Mouse (Mus musculus) mature B cell (primary cell): Measurements from ENCODE around the gene Stxbp4.

Experiments used
- in situ Hi-C: fragments of 300-500 bp; cut with MboI; formaldehyde crosslinking; loops from 2 replicates; pipeline ENCODE4 v1.14.3; 2019

Gene Stxbp4

DNA sequence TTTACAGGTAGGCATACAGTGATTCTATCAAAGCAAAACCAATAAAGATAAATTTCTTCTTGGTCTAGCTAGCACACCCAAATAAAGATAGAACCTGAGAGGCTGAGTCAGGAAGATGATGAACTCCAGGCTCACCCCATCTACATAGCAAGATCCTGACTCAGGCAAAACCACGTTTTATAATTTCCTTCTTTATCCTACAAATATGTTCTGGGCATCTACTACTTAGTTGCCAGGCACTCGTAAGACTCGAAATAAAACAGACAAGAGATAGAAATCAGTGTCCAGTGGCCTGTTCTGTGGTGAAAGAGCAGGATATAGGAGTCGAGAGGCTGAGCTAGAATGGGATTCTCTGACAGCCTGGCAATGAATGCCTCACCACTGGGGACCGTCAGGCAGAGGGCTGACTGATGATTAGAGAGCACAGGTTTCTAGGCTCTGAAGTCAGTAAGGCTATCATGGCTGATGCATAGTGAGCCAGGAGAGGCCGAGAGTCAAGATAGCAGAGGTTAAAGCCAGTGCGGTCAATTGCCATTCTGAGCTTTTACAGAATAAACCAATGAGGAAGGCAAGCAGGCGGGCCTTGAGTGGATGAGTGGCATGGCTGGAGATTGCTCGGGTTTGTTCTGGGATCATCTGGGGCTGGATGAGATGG is 12.5 kb upstream of the Stxbp4 start:
- in situ Hi-C loops: no loop called here

DNA sequence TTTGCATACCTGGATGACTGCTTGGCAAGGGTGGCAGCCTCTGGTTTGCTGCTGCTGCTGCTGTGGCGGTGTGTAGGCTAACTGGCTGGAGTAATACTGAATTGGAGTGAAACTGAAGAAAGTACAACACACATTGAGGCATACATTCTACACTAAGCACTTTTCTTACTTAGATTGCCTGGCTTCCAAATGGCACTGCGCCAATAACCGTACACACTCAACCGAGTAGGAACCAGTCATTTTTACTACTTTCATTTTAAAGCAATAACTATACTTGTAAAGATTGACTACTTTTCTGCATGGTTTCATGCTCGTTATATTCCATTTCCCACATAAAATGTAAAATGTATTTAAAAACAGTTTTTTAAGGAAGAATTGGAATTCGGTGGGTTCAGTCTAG is 11.9 kb upstream of the Stxbp4 start:
- in situ Hi-C loops: loop anchor here (25.0 kb wide), 1 partner anchor 662 kb away; no protein-coding TSS in a partner anchor

DNA sequence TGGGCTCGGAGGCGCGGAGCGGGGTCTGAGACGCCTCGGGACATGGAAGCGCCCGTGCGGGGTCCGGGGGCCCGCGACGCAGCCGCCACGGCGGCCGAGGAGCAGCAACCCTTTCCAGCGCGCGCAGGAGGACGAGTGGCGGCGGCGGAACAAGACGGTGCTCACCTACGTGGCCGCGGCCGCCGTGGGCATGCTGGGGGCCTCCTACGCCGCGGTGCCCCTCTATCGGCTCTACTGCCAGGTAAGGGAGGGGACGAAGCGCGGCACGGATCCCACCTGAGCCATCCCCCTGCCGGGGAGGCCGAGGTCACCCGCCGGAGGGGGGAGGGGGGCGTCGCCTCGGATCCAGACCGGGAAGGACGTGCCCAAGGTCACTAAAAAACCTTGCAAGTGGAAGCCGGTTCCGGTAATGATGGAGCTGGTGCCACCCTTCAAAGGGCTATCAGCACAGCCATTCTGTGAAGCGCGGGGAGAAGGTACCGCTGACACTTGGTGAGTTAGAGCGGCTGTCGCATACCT is 487 bp upstream of the Stxbp4 start:
- in situ Hi-C loops: loop anchor here (25.0 kb wide), 1 partner anchor 651 kb away; no protein-coding TSS in a partner anchor

DNA sequence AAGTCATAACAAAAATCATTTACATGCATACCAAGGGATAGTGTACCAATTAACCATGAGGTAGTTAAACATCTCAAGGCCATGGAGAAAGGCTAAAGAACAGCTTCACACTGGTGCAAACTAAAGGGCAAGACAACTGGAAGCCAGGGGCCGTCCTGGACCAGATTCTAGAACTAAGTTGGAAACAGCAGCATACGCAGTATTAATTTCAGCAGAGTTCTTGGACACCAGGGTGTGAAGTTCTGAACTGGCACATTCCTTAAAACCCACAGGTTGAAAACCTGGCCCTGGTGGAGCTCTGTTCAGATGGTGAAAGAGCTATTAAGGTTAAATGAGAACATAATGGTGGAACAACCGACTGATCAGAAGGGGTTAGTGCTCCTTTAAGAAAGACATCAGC is 3.2 kb downstream of the Stxbp4 start:
- in situ Hi-C loops: loop anchor here (25.0 kb wide), 1 partner anchor 647 kb away; no protein-coding TSS in a partner anchor

DNA sequence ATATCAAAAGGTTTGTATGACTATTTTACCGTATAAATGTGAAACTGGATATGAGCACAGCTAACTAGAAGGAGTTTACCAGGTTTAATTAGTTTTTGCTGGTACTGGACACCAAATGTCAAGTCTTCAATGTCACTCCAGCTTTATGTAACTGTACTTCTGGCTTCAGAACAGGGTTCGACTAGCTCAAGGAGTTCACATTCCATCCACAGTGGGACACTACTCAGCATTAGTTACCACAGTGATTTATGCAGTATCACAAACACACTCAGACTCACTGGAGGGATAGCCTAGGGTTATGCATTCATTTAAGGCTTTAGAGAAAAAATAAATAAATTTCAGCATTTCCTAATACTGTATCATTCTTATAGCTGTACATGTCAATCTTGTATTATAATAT is 5.4 kb downstream of the Stxbp4 start:
- in situ Hi-C loops: loop anchor here (25.0 kb wide), 1 partner anchor 645 kb away; no protein-coding TSS in a partner anchor

DNA sequence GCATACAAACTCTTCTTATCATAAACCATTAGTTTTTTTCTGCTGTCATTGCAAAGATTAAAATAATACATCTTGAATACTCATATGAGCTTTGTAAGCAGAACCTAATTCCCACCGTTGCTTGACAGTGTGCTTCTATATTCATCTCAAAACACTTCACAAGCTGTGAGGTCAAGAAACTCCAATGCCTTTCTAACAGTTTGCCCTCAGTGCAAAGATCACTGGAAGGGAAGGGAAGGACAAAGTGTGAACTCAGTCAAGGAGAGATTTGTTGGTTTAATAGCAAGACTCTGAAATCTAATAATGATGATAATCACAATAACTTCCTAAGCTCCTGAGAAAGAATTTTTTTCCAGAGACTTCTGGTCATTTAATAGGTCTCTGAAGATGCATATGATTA is 10.1 kb downstream of the Stxbp4 start:
- in situ Hi-C loops: loop anchor here (25.0 kb wide), 1 partner anchor 640 kb away; no protein-coding TSS in a partner anchor

DNA sequence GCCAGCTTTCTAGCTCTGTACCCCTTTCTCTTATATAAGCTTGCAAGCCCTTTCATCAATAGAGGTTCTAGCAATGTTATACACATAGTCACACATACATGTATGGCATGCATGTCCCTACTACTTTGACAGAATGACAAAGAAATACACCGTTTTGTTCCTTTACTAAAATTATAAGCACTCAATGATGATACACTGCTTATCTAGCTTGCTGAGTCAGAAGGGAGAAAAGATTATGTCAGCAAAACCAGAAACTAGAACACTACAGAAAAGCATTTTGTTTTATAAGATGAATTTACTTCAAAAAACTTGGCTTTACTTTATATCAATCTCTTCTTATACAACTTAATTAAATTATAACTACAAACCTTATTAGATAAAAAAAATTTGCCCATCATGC is 12.7 kb downstream of the Stxbp4 start:
- in situ Hi-C loops: loop anchor here (25.0 kb wide), 1 partner anchor 638 kb away; no protein-coding TSS in a partner anchor

DNA sequence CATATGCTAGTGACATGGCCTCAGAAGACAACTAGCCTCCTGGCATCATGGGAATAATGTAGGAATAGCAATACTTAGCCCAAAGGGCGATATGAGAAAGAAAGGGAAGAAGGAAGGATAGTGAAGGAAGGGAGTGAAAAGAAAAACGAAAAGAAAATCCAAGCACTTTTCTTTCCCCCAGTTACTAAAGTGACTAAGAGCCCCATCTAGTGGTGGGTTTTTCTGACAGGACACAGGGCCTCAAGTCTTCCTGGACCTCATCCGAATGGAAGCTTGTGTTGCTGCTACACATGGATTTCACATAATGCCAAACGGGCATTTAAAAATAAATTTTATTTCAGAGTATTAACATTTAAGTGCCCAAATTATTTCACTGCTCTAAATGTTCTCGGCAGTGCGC is 14.4 kb downstream of the Stxbp4 start:
- in situ Hi-C loops: loop anchor here (25.0 kb wide), 1 partner anchor 436 kb away; the partner anchor contains the start of gene Gm45716

DNA sequence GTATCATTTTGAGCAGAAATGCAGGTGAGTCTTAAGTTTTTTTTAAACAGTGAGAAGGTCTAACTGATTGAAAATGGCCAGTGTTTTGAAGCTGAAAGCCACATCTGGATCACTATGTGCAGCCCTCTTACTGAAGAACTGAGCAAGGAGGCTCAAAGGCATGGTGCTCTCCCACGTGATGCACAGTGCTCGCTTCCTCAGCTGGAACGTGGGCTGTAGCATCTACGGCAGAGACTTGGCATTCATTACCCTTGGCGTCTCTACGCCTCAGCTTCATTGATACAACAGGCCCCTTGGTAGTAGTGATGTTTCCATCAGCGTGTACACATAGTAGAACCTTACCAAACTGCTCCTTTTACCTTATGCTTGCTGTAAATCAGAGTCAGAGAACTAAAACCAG is 15.4 kb downstream of the Stxbp4 start:
- in situ Hi-C loops: loop anchor here (25.0 kb wide), 1 partner anchor 435 kb away; the partner anchor contains the start of gene Gm45716

DNA sequence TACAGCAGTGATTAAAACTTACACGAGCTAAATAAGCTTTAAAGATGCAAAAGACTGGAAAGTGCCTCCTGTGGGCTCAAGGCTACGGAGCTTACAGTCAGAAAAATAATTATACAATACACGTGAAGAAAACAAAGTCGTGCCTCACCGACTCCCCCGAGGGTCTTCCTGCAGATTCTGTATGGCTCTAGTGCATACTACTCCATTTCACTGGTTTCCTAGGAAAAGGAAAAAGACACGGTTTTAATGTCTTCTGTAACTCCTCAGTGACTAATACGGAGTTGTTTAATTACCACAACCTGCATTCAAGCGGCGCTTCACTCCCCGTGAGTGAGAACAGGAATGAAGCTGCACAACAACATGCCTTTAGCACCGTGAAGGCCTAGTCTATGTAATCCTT is 15.8 kb downstream of the Stxbp4 start:
- in situ Hi-C loops: loop anchor here (25.0 kb wide), 1 partner anchor 435 kb away; the partner anchor contains the start of gene Gm45716

DNA sequence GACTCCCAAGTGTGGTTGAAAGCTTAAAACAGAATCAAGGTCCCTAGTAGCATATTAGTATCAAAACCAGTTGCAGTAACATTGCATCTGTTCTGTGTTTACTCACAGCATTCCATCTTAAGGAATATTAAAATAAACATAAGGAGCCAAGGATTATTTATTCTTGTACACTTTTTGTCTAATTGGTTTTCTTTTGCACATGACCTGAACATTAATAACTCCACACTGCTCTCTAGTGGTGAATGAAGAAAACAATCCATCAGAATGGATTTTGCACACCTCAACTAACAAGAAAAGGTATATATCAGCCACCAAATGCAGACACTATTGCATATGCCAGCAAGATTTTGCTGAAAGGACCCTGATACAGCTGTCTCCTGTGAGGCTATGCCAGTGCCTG is 21.5 kb downstream of the Stxbp4 start:
- in situ Hi-C loops: loop anchor here (25.0 kb wide), 1 partner anchor 429 kb away; the partner anchor contains the start of gene Gm45716

DNA sequence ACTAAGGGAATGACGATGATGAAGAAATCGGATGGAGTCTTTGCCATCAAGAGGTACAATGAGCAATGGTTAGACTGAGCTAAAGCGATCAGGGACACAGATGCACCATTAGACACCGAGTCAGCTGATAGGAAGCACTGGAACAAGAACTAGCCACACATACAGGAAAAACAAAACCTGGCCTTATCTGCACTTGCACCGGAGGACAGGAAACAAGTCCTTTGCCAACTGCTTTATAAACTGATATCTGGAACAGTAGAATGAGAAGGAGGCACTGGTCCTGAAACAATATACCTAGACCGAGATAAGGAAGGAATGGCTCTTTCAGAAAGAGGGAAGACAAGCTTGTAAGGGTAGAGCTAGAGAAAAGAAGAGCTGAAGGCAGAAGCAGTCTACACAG is 23.1 kb downstream of the Stxbp4 start:
- in situ Hi-C loops: loop anchor here (25.0 kb wide), 1 partner anchor 427 kb away; the partner anchor contains the start of gene Gm45716

DNA sequence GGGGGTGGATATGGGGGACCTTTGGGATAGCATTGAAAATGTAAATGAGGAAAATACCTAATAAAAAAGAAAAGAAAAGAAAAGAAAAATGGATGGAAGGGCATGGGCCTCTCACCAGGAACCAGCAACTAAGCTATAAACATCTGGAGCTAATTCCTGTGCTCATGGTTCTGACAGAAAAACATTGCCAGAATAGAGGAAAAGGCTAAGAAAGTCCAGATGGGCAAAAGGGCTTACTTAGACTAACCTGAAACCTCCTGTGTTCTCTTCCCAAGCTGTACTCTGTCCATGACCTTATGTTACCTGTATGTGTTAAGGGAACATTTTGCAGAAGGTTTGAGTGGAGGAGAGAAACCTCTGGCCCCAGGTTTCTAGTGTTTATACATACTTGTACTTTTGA is 25.8 kb downstream of the Stxbp4 start:
- in situ Hi-C loops: loop anchor here (25.0 kb wide), 1 partner anchor 425 kb away; the partner anchor contains the start of gene Gm45716

DNA sequence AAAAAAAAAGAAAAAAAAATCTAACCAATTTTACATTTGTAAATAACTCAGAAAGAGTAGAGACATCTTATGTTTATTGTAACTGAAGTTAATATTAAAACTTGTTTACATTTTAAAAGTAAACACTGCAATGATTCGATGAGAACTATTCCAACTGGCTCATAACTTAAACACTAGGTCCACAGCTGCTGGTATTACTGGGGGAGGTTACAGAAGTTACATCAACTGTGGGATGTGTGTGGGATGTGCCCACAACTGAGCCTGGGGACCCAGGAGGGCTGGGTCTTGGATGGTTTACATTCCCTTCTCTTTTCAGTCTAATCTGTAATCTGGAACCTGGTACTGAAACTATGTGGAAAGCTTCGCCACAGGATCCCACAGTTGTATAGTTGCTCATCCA is 34.8 kb downstream of the Stxbp4 start:
- in situ Hi-C loops: loop anchor here (25.0 kb wide), 1 partner anchor 416 kb away; the partner anchor contains the start of gene Gm45716

DNA sequence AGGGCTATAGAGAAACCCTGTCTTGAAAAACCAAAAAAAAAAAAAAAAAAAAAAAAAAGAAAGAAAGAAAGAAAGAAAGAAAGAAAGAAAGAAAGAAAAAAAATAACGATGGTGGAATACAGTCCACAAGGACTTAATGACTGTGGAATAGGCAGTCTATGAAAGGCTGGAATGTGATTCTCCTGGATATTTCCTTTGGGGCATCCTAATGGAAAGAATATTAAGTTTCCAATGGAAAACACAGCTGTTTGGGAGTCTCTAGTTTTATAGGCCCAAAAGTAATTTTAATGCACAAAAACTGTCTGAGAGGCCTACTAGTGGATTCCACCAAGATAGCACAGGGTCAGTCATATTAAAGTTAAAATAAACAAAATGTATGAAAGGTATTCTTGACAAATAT is 42.1 kb downstream of the Stxbp4 start:
- in situ Hi-C loops: no loop called here

DNA sequence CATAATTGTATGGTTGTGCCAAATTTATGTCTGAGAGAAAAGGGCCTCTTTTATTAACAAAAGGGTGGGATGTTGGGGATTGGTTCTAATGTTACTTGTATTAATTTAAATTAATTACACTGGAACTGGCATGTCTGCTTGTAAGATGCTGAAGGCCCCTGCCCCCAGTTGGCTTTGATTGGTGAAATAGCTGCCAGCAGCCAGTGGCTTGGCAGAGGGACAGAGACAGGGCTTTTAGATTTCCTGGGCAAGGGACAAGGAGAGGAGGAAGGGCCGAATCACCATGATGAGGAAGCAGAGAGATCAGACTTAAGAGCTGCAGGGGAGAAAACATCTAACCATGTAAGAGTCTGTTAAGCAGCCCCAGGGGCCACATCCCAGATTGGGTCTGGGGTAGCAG is 46.9 kb downstream of the Stxbp4 start:
- in situ Hi-C loops: no loop called here

DNA sequence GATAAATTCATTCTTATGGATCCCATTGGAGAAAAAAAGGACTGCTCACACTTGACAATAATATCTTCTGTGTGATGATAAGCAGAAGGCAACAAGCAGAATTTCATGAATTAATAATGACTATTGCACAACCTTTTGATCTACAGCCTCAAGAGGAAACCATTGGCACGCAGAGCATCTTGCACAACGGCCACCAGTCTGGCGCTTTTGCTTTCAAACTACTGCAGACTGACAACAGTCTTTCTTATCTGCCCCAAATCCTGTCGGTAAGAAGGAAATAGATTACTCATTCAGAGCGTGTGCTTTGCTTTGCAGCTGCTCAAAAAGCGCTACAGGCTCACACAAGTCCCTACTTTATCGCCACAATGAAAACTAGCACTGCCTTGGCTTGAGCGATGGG is 51.7 kb downstream of the Stxbp4 start:
- in situ Hi-C loops: no loop called here

DNA sequence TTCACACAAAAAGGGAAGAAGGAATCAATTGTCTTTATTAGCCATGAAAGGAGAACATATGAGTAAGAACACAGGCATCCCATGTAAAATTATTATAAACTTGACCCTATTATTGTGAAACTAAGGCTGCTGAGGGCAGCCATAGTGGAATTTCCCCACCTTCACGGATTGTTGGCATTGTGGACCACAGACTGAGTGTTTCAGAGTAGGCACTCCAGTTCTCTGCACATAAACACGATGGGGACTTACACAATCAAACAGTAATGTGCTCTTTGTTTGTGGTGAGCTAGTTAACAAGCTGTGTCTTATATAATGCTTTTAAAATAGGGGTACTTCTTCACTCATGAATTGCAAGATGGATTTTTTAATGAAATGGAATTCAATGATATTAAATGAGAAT is 52.1 kb downstream of the Stxbp4 start:
- in situ Hi-C loops: no loop called here

DNA sequence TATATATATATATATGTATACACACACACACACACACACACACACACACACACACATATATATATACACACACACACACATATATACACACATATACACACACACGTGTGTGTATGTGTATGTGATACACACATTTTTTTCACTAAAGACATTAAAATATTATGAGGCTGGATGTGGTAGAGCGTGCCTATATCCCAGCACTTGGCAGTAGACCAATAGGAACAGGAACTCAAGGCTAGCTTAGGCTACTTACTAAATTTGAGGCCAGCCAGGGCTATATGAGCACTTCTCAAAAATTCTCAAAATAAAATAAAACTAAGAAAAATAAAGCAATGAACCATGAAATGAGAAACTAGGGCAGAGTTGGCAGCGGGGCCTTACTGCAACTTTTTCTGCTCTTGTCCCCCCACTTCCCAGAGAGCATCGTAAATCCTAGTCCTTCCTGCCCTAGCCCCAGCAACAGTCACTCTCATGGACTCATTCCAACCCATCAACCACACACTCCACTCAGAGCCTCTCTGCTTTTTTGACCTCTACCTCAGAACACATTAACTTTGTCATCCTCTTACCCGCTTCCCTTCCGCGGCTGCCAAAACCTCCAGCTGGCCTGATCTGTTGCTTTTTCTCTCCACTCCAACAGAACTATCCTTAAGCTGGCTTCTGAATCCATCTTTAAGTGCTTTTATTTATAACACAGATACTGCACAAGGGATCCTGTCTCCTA is 60.7 kb downstream of the Stxbp4 start:
- in situ Hi-C loops: no loop called here

DNA sequence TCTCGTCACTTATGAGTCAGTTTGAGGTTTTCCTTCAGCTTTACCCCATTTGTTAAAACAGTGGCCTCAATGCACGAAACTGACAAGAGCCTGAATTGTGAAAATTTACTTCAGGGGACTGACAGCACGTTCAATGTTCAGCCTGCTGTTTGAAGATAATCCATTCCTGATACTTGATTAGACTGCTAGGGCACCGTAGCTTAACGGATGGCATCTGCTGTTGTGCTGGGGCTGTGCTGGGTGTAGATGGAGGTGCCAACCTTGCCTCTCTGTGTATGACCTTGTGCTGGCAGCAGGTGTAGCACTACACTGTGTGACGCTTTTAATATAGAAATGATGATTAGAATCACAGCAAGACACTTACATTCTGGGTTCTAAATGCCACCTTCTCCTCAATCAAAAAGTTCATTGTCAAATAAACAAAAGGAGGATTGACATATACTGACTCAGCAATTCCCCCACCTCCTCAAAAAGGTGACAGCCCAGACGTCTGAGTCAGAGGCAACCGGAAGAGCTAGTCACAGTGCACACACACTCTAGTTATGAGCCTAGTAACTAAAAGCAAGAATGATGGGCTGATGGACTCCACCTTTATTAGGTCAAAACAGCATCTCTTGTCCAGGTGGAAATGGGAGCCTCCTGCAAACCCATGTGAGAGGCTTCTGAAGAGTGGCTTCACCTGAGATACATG is 61.5 kb downstream of the Stxbp4 start:
- in situ Hi-C loops: no loop called here

DNA sequence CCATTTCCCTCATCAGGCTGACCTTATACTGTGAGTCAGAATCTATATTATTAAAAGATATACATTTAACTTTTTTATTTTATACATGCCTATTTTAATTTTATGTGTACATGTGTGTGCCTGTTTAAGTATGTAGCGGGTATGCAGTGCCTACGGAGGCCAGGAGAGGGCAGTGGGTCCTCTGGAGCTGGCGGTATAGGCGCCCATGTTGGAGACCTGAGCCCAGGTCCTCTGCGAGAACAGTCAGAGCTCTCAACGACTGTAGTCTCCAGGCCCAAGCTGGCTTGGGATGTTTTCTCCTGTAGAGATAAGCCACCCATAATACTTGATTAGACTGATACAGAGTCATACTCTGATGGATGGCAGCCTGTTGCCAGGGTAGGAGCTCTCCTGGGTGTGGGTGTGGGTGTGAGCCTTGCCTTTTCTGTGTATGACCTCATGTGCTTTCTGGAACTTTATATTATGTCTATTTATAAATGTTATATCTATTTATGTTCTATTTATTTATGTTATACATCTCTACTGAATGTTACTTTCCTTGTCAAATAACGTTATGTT is 62.3 kb downstream of the Stxbp4 start:
- in situ Hi-C loops: no loop called here
